Mouse (Mus musculus) cerebellum, adult 9-11 months (tissue): ENCODE data around the gene Pole3.

Source experiments
- DNase-seq: peaks from one replicate; pipeline ENCODE4 v3.0.0; 2022

The Pole3 gene

DNA sequence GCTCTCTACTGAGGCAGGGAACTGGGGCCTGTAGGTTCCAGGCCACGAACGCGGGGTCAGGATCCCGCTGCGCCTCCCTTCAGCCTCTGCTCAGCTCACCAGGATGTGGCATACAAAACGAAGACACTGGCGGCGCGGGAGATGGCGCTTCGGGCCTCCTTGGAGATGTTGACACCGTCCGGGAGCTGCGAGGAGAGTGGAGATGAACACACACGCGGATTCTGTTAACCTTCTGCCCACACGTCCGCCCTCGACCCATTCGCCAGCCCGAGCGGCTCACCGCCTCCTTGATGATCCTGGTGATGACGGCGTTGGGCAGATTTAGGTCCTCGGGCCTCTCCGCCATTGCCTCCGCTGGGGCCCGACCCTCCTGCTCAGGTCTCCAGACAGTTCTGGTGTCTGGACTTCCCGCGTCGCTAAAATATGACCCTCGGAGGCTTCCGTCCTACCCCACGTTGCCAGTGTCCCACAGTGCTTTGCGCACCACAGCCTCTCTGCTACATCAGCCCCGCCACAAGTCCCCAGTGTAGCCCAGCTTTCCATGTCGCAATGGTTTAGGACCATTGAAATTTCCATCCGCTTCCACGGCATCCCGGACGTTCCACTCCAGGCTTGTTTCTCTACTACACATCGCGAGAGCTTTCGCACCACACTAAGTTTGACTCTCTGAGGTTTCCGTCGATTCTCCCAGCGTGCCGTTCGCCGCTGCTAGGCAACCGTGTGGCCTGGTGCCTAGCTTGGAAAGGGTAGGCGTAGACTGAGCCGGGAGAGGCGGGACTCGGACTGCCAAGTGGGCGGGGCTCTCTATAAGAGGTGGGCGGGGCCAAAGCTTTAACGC is at the start of gene Pole3, which contains the start of gene 4933430I17Rik:
Gene Pole3, minus strand, starts transcription at position 418 of the 838 bp plus-strand sequence.
Gene 4933430I17Rik, plus strand, starts transcription at position 719 of the 838 bp plus-strand sequence.
- DNase-seq = peak; percentile 97

DNA sequence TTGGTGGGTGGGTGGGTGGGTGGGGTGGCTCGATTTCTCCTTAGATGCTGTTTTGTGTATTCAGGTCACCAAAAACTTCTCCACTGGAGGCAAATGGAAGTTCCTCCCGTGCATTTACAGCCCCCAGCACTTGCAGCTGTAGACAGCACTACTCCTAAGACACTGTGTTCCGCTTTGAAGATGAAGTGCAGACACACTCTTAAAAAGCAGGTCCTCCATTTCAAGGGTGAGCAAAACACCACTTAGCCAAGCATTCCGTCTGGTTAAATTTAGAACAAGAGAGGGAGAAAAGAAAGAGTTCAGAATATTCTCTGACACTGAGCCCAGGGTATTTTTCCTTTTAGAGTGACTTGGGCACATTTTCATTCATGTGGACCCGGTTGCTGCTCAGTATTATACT is 45.2 kb upstream of the Pole3 start:
- DNase-seq = no peak

DNA sequence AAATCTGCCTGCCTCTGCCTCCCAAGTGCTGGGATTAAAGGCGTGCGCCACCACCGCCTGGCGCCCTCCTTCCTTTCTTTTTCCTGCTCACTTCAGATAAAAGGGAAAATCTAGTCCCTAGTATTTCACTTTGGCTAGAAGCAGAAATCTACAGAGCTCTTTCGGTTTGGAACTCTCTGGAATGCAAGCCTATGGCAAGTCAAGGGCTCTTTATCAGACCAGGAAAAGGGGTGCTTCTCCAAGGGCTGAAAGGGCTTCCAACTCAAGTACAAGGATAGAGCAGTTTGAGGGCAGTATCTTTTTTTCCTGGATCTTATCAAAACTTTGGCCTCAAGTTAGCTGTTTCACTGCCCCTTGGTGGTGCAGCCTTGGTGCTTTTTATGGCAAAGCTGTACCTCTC is 44.7 kb upstream of the Pole3 start:
- DNase-seq = no peak

DNA sequence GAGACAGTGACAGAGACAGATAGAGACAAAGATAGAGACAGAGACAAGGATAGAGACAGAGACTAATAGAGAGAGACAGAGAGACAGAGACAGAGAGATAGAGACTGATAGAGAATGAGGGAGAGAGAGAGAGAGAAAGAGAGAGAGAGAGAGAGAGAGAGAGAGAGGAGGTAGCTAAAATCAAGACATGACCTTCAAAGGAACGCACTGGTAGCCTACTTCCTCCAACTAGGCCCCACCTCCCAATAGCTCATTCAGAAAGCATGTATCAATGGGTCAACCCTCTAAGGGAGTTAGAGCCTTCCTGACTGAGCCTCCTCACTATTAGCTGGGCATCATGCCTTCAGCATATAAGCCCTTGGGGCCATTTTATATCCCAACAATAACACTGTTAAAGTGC is 43.5 kb upstream of the Pole3 start:
- DNase-seq = no peak

DNA sequence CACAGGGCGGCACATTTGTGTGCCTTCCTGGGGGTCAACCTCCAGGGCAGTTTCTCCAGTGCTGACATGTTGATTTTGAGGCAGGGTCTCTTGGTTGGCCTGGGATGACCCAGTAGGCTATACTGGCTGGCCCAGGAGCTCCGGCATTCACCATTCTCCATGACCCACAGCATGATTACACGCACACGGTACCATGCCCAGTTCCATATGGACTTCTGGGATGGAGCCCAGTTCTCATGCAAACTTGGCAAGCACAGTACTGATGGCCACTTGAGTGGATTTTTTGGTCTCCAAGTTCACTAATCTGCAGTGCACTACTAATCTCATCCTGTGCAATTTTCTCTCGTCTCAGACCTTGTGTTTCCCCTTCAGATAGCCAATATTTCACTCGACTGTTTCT is 42.8 kb upstream of the Pole3 start:
- DNase-seq = peak; percentile 72

DNA sequence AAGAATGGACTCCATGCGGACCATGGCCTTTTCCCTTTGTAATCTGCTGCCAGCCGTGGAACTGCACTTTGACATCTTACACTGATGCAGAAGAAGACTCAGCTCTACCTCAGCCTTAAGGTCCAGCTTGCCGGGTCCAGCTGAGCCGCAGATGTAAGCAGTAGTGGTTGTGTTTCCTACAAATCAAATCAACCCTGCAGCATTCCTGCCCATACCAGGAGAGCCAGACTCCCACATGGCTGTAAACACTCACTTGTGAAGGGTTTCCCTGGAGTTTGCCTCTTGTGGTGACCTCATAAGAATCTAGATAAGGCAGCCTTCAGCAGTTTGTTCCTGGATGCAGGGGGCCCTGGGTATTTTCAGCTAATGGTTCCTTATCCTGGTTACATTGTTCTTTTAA is 41.7 kb upstream of the Pole3 start:
- DNase-seq = no peak

DNA sequence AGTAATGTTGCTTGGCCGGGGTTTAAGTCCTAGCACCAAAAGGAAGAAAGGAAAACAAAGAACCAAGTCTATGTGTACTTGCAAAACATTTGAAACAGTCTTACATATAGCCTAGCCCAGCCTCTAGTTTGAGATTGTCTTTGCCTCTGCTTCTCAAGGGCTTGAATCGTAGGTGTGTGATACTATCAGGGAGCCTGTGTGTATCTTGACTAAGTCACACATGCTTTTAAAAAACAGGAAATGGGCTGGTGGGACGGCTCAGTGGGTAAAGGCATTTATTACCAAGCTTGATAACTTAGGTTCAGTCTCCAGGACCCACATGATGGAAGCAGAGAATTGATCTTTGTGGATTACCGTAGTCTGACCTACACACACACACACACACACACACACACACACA is 37.1 kb upstream of the Pole3 start:
- DNase-seq = no peak

DNA sequence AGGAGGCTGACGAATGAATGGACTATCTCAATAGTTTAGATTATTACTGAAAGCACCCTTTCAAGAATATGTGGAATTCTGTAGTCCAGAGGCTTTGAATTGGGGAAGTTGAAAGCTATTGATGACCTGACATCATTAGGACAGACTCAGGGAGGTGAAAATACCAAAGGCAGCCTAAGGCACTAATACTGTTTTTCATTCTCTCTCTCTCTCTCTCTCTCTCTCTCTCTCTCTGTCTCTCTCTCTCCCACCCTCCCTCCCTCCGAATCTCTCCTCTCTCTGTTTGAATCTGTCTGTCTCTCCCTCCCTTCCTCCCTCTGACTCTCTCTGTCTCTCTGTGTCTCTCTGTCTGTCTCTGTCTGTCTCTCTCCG is 36.7 kb upstream of the Pole3 start:
- no peak for DNase-seq

DNA sequence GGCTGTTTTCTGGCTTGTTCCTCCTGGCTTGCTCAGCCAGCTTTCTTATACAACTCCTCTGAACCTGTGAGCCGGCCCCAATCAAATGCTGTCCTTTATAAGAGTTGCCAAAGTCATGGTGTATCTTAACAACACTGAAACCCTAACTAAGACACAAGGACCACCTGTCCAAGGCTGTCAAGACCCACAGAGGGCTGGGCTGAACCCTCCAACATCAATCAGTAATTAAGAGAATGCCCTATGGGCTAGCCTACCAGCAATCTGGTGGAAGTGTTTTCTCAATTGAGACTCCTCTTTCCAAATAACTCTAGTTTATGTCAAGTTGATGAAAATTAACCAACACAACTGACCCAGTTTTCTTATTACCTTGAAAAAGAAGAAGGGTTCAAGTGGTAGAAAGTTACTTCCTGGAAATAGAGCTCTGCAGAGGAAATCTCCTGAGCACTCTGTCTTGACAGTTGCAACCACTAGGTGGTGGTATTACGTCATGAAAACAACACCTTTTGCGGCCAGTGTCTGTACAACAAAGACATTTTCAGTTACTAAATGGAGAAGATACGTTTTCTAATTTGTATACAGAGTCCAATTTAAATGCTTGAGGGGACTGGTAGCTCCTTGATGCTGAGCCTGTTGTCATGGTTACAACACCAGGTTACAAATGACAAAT is 36.2 kb upstream of the Pole3 start:
- peak; percentile 72 for DNase-seq

DNA sequence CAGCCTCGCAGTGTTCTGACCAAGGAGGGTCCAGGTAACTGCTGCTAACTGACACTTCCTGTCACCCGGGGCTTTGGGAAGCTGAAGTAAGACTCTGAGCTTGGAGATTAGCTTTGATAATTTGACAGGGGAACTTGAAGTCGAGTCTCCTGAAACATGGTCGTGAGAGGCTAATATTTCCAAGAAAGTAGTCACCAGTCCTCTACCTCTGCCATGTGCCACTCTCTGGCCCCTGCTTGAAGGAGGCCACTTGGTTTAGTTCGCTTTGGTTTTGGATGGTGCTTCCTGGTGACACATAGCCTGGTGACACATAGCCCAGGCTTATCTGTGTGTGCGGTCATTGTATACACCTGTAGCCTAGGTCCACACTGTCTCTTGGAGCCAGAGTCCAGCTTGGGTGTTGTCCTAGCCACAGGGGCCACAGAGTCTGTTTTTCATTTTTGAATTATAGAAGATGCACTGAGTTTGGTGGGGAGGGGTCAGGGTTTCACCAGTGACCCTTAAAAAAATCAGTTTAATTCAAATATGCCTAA is 35.0 kb upstream of the Pole3 start, which contains the start of gene Rgs3:
Gene Rgs3, plus strand, starts transcription at position 51 of the 533 bp plus-strand sequence.
- DNase-seq = no peak

DNA sequence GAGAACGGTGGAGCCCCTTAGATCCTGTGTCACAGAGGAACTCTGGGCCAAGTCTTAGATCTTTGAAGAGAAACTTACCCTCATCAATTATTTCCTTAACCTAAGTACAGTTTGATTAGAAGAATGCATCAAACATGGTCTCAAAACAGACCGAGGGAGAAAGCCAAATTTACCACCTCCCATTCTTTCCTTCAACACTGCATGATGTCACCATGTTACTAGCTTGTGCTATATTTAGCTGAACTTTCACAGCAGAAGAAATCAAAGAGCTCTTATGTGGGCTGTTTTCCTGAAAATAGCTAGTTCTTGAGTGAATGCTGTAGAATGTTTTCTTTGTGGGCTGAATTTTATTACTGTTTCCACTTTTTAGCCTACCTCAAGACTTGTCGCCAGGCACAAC is 32.6 kb upstream of the Pole3 start:
- DNase-seq = no peak

DNA sequence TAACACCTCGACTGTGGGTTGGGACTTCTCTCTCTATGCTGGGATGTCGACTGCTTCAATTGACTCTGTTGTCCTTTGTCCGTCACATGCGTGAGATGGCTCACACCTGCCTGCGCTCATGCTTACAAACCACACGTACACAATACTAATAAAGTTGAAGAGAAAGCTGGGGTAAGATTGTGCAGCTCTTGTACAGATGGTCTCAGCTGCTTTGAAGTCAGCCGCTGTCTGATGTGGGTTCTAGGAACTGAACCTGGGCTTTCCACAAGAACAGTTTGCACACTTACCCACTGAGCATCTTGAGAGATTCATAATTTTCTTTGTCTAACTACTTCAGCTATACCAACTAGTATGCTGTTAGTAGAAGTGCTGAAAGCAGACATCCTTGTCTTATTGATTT is 27.1 kb upstream of the Pole3 start:
- no peak for DNase-seq

DNA sequence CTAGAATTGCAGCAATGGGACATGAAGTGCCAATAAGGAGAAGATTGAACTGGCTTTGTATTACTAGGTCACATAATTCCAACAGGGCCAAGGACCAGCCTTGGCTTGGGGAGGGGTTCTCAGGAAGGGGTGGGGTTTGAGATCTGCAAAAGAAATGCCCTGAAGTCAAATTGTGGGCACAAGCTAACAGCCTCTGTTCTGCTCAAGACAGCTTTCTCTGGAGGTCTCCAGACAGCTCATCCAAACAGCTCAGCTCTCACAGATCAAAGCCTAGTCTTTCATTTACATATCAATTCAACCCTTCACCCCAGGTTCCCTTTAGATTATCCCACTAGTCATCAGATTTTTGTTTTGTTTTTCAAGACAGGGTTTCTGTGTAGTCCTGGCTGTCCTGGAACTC is 19.9 kb upstream of the Pole3 start:
- DNase-seq = no peak

DNA sequence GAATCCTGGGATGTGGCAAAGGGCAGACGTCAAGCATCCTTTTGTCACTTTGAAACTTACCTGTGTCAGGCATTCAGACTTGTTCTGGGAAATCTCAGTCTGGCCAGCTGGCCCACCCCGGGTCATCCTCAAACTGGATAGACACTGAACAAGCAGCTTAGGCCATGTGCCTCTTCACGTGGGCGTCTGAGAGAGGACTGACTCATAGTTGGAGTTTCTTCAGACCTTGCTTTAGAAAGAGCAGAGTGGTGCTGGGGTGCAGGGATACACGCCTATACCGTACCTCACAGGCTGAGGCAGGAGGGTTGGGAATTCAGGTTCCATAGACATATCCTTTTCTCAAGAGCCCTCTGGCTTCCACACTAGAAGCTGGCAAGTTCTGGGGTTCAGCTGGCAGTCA is 18.9 kb upstream of the Pole3 start:
- DNase-seq = no peak

DNA sequence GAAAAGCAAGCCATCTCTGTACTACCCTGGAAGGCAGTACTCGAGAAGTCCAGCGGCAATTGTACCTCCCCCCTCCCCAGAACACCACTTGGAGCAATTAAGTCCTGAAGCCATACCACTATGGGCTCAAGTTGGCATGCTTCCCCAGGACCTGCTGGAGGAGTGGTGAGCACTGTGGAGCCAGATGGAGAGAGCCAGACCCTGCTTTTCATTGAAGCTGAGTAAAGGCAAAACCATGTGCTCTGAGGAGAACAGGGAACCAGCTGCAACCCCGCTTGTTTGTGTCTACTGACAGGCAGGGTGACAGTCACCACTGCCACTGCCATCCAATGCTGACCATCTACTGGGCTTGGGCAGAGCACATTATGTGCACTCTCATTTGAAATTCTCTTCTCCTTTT is 16.9 kb upstream of the Pole3 start:
- no peak for DNase-seq

DNA sequence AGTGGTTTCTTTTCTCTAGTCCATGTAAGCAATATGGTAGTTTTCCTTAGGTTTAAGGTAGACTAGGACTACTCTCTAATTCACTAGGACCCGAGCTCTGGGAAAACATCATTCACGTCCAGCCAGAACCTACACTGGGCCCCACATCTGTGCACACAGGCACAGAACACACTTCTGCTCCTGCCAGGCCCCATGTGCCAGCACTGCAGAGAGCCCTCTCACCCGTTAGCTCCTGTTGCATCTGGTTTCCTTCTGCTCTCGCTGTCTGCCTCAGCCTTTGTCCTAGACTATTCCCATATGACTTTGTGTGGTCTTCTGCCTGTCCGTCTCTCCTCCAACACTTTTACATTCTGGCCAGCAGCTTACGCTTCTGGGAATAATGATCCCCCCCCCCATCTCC is 8.9 kb upstream of the Pole3 start:
- DNase-seq = no peak

DNA sequence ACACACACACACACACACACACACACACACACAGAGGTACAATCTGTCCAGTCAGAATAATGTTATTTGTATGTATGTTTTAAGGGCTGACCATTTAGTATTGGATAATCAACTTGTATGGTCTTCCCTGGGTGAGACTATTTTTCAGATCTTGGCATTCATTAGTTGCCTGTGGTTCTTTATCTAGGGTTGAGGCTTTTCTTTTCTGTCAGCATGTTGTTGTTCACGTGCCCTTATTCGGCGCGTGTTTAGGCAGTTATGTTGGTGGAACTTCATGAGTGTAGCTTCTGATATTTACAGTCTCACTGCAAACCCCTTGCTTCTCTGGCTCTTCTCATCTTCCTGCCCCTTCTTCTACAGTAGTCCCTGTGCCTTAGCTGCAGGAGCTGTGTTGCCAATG is 2.8 kb upstream of the Pole3 start:
- no peak for DNase-seq

DNA sequence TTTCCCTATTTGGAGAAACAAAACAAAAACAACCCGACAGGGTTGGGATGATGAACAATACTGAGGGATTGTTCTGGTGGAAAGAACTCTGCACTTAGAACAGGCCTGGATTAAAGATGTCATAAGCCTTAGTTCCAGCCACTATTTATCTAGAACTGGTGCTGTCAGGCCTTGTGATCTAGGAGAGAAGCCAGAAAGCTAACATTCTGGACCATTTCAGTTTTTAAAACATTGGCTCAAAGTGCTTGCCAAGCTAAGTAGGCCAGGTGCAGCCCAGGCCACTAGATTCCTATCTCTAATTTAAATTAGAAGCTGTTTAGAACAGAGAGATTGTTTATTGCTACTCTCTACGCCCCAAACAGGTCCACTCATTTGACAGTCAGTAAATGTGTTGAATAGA is 1.4 kb upstream of the Pole3 start:
- DNase-seq = peak; percentile 10

DNA sequence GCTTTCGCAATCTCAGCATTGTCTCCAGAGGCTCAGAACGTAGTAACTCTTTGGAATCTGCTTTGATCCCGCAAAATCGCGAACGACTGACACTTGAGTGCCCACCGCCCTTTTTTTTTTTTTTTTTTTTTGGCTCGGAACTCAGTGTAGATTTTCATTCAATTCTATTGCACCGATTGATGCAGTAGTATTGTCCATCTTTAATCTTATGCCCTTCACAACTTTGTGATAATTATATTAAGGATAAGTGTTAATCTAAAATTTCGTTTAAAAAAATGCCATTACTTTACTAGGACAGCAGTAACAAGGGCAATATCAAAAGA is 582 bp upstream of the Pole3 start:
- no peak for DNase-seq

DNA sequence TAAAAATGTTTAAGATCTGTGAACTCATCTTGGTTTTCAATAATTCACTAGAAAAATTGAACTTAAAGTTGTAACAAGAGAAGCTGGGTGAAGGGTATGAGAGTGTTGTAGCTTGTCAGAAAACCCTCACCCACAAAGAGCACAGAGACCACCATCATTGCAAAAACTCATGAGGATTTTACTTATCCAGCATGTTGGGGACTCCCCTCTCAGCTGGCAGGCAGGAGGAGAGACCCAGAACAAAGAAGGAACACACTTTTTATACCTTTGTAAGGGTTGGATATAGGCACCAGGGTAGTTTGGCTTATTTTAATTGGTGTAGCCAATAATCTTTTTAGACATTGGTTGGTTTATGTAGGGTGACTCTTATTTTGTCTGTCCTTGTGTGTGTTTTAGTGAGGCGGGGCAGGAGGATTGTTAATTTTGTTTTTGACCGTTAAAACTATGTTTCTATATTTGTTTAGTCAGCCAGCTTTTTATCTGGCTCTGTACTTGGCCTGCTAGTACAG is 3.9 kb downstream of the Pole3 start:
- DNase-seq = peak; percentile 11

DNA sequence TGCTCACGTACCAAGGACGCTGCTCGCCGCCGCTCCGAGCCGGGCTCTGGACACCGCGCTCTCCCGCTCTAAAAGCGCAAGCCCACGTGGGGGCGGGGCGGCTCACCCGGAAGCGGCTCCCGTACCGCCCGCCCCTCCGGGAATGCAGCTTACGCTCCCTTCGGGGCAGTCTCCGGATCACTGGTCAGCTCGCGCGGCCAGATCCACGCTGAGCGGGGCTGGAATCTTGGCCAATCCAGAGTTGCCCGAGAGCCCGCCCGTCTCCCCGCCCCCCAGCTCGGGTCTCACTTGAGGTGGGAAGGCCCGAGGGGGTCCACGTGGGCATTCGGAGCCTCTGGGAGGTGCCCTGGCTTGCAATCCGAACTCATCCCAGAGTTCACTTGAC is 5.0 kb downstream of the Pole3 start, which contains the start of gene Alad:
Gene Alad, minus strand, starts transcription at position 70 of the 385 bp plus-strand sequence.
- peak; percentile 89 for DNase-seq

DNA sequence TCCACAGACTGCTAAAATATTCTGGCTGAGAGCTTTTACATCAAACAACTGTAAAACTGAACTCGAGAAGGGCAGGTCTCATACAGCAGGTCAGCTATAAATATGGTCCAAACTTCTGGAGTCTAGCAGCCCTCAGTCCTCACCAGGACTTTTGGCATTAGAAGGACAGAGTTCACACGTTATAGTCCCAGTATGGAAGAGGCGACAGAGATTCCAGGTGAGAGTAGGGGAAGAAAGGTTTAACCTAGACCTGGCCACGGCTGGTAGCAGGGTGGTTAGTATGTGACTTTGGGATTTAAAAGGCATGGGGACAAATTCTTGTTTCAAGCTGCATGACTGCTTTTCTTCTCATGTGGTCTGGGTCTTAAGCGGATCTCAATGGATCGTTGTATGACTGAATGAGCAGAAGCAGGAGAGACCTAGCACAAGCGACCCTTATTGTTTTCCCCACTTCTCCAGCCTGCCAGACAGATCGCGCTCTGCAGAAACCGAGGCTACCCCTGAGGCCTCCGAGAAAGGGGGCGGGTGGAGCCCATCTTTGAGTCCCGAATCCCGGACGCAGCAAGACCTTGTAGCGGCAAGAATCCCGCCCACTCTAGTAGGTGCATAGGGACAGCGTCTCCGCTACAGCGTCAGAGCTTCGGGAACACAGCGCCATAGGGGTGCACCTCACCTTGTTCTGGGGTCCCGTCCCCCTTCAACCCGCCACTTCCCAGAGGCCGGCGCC is 5.6 kb downstream of the Pole3 start:
- no peak for DNase-seq

DNA sequence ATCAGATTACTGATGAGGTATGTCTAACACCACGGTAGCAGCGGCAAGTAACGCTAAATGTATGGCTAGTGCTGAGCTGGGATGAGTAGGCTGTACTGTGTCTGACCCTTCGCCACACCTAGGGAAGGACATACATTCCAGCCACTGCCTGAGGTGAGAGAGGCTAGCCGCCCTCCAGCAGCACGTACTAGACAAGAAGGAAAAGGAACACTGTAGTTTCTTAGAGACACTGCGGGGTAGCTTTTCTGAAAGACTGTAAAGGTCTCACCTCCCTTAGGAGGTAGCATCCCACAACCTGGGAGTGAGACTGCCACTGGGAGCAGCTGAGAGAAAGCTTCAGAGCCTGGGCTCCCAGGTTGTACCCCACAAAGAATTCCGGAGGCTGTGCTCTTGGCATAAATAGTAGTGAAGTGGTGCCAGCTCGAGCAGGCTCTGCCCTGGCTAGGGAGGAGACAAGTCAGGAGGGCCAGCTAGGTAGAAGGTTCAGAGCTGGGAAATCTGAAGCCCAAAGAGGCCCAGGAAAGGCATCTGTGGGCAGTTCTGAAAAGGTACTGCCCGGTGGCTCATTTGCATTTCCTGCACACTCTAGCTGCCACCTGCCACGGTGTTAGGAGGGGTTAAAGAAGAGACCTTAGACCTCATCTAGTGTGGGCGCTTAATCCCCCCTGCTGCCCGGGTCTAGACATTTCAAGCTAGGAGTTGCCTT is 6.3 kb downstream of the Pole3 start:
- peak; percentile 90 for DNase-seq
